Mouse (Mus musculus): Measurements from ENCODE around the gene Frmd6. TPM values are rescaled to one million over a fixed set of nuclear protein-coding genes. Genes with fewer than 3 reads are reported as not detected.
A peak's percentile ranks its signal among the peaks of the same experiment; 100 is the strongest.

The Frmd6 gene
- polyA plus RNA-seq, 1 experiment, result 11.7 TPM

DNA sequence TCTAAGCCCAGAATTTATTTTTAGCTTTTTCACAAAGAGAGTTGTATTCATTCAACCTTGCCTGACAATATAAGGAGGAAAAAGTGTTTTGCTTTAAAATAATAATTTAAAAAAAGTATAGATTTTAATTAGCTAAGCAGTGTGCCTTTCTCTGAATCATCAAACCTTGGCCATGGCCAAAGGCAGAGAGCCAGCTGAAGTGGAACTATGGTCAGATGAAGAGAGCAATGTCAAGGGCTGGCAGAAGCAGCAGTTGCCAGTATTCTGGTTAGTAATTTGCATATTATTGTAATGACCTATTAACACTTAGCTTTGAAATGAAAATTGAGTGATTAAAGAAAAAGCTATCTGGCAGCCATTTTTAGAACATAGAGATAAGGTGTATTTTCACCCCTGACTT lies 47.4 kb upstream of the Frmd6 start:
- Histone ChIP-seq H3K27me3 (ENCODE audit: control insufficient read depth, insufficient read depth, insufficient read length) (no peaks in the 10 kb centered on the region), H3ac (ENCODE audit: control insufficient read depth, insufficient read length) (no peak overlapping the region), H3K4me2 (ENCODE audit: low read depth) (peak overlapping the region; percentile 70), H3K79me2 (ENCODE audit: control insufficient read depth, insufficient read depth) (no peaks in the 10 kb centered on the region), H3K36me3 (ENCODE audit: control insufficient read depth, insufficient read depth) (no peaks in the 10 kb centered on the region), H3K4me3 (no peak overlapping the region)
- TF ChIP-seq MAX (IDR thresholded peaks at IDR 0.05; ENCODE audit: low read depth), result no peak
- TF ChIP-seq CEBPB (IDR thresholded peaks at IDR 0.05; ENCODE audit: insufficient read depth, poor library complexity, severe bottlenecking), result no peak
- no peak for TF ChIP-seq SRF (IDR thresholded peaks at IDR 0.05; ENCODE audit: control insufficient read depth, insufficient read length, low read depth)

DNA sequence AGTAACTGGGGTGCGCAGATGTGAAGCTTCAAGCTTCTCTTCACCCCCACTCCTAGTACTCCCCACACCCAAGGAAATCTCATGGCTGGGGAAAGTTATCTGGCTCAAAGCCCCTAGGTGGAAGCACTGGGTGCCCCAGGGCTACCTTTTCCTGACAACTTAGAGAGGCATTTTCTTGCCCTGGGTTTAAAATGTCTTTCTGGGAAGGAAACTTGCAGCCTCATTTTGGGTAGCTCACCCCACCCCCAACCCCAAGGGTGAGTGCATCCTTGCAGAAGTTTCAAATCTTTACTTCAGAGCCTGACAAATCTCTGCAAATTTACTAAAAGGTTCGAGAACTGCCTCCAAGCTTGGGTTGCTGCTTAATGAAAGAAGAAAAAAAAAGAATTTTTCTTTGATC lies 47.0 kb upstream of the Frmd6 start:
- Histone ChIP-seq H3K27me3 (ENCODE audit: control insufficient read depth, insufficient read depth, insufficient read length) (no peaks in the 10 kb centered on the region), H3K36me3 (ENCODE audit: control insufficient read depth, insufficient read depth) (no peaks in the 10 kb centered on the region), H3K79me2 (ENCODE audit: control insufficient read depth, insufficient read depth) (no peaks in the 10 kb centered on the region), H3K4me2 (ENCODE audit: low read depth) (peak overlapping the region; percentile 70), H3K4me3 (no peak overlapping the region), H3ac (ENCODE audit: control insufficient read depth, insufficient read length) (no peak overlapping the region)
- TF ChIP-seq CEBPB (IDR thresholded peaks at IDR 0.05; ENCODE audit: insufficient read depth, poor library complexity, severe bottlenecking) (no peak), USF1 (IDR thresholded peaks at IDR 0.05; ENCODE audit: low read depth) (no peak), TCF12 (IDR thresholded peaks at IDR 0.05; ENCODE audit: insufficient read depth, poor library complexity, severe bottlenecking) (no peak), POLR2A (IDR thresholded peaks at IDR 0.05; ENCODE audit: insufficient read length, low read depth) (no peak), MYOG (IDR thresholded peaks at IDR 0.05; ENCODE audit: control insufficient read depth in 1 of 3, insufficient read depth in 1 of 3, insufficient read length in 2 of 3, low read depth in 2 of 3) (no peak), TCF3 (IDR thresholded peaks at IDR 0.05; ENCODE audit: insufficient read length, low read depth) (no peak), REST (IDR thresholded peaks at IDR 0.05; ENCODE audit: insufficient read depth, insufficient read length) (no peak), MAX (IDR thresholded peaks at IDR 0.05; ENCODE audit: low read depth) (no peak), MYOD1 (IDR thresholded peaks at IDR 0.05; ENCODE audit: control insufficient read depth in 1 of 3, insufficient read length in 2 of 3, low read depth in 2 of 3) (no peak), SRF (IDR thresholded peaks at IDR 0.05; ENCODE audit: control insufficient read depth, insufficient read length, low read depth) (no peak), E2F4 (IDR thresholded peaks at IDR 0.05; ENCODE audit: insufficient read depth) (no peak), POLR2AphosphoS2 (IDR thresholded peaks at IDR 0.05; ENCODE audit: insufficient read length, low read depth) (no peak)

DNA sequence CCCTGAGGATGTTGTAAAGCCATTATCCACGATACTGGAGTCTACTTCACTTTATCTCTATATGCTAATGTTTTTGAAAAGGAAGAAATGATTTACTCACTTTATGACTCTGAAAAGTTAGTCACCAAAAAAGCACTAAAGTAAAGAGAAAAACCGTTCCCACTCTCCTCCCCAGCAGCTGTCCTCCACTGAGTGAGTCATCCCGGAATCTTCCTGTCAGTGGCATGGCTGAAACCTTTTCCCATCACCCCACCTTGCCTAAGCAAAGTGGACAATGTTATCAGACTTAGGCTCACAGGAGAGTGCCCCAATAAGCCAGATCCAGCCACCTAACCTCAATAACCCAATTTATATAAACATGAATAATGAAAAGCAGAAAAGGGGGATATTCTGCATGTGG lies 46.6 kb upstream of the Frmd6 start:
- Histone ChIP-seq H3K4me2 (ENCODE audit: low read depth) (peak overlapping the region; percentile 70), H3K4me3 (no peak overlapping the region), H3ac (ENCODE audit: control insufficient read depth, insufficient read length) (no peak overlapping the region), H3K79me2 (ENCODE audit: control insufficient read depth, insufficient read depth) (no peaks in the 10 kb centered on the region), H3K27me3 (ENCODE audit: control insufficient read depth, insufficient read depth, insufficient read length) (no peaks in the 10 kb centered on the region), H3K36me3 (ENCODE audit: control insufficient read depth, insufficient read depth) (no peaks in the 10 kb centered on the region)
- no peak for TF ChIP-seq CEBPB (IDR thresholded peaks at IDR 0.05; ENCODE audit: insufficient read depth, poor library complexity, severe bottlenecking)
- no peak for TF ChIP-seq USF1 (IDR thresholded peaks at IDR 0.05; ENCODE audit: low read depth)
- no peak for TF ChIP-seq TCF12 (IDR thresholded peaks at IDR 0.05; ENCODE audit: insufficient read depth, poor library complexity, severe bottlenecking)
- no peak for TF ChIP-seq E2F4 (IDR thresholded peaks at IDR 0.05; ENCODE audit: insufficient read depth)
- TF ChIP-seq POLR2AphosphoS2 (IDR thresholded peaks at IDR 0.05; ENCODE audit: insufficient read length, low read depth), result no peak
- peak in 2 of 3 experiments; percentile 36 to 58 for TF ChIP-seq MYOG (IDR thresholded peaks at IDR 0.05; ENCODE audit: control insufficient read depth in 1 of 3, insufficient read depth in 1 of 3, insufficient read length in 2 of 3, low read depth in 2 of 3)
- TF ChIP-seq SRF (IDR thresholded peaks at IDR 0.05; ENCODE audit: control insufficient read depth, insufficient read length, low read depth), result no peak
- no peak for TF ChIP-seq MAX (IDR thresholded peaks at IDR 0.05; ENCODE audit: low read depth)
- no peak for TF ChIP-seq POLR2A (IDR thresholded peaks at IDR 0.05; ENCODE audit: insufficient read length, low read depth)
- peak; percentile 32 to 89 (median 88) for TF ChIP-seq MYOD1 (IDR thresholded peaks at IDR 0.05; ENCODE audit: control insufficient read depth in 1 of 3, insufficient read length in 2 of 3, low read depth in 2 of 3)

DNA sequence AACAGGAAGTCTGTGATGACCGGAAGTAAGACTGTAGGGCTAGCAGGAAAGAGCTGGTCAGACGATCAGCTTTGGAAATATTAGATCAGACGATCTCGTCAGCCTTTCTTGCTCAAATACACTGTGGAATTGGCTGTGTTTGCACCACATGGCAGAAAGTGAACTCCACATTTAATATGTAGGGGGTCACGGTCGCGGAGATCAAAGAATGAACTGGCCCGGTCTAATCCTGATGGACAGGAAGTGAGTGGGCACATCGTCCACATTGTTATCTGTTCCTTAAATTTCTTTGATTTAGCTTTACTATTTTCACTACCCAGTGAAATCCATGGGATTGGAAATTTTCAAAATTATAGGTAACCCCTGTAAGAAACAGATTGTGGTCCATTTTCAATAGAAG lies 42.3 kb upstream of the Frmd6 start:
- Histone ChIP-seq H3K4me2 (ENCODE audit: low read depth) (no peak overlapping the region), H3K36me3 (ENCODE audit: control insufficient read depth, insufficient read depth) (no peaks in the 10 kb centered on the region), H3K27me3 (ENCODE audit: control insufficient read depth, insufficient read depth, insufficient read length) (no peaks in the 10 kb centered on the region), H3K4me3 (no peak overlapping the region), H3K79me2 (ENCODE audit: control insufficient read depth, insufficient read depth) (no peaks in the 10 kb centered on the region), H3ac (ENCODE audit: control insufficient read depth, insufficient read length) (no peak overlapping the region)
- no peak for TF ChIP-seq TCF3 (IDR thresholded peaks at IDR 0.05; ENCODE audit: insufficient read length, low read depth)
- TF ChIP-seq REST (IDR thresholded peaks at IDR 0.05; ENCODE audit: insufficient read depth, insufficient read length), result no peak
- TF ChIP-seq TCF12 (IDR thresholded peaks at IDR 0.05; ENCODE audit: insufficient read depth, poor library complexity, severe bottlenecking), result no peak
- TF ChIP-seq E2F4 (IDR thresholded peaks at IDR 0.05; ENCODE audit: insufficient read depth), result no peak
- TF ChIP-seq CEBPB (IDR thresholded peaks at IDR 0.05; ENCODE audit: insufficient read depth, poor library complexity, severe bottlenecking), result no peak
- TF ChIP-seq SRF (IDR thresholded peaks at IDR 0.05; ENCODE audit: control insufficient read depth, insufficient read length, low read depth), result no peak
- no peak for TF ChIP-seq MYOG (IDR thresholded peaks at IDR 0.05; ENCODE audit: control insufficient read depth in 1 of 3, insufficient read depth in 1 of 3, insufficient read length in 2 of 3, low read depth in 2 of 3)
- TF ChIP-seq MAX (IDR thresholded peaks at IDR 0.05; ENCODE audit: low read depth), result no peak
- TF ChIP-seq MYOD1 (IDR thresholded peaks at IDR 0.05; ENCODE audit: control insufficient read depth in 1 of 3, insufficient read length in 2 of 3, low read depth in 2 of 3), result no peak
- no peak for TF ChIP-seq USF1 (IDR thresholded peaks at IDR 0.05; ENCODE audit: low read depth)
- TF ChIP-seq POLR2AphosphoS2 (IDR thresholded peaks at IDR 0.05; ENCODE audit: insufficient read length, low read depth), result no peak
- TF ChIP-seq POLR2A (IDR thresholded peaks at IDR 0.05; ENCODE audit: insufficient read length, low read depth), result no peak
